Mouse (Mus musculus): ENCODE measurements at regions not wholly inside any gene's neighbourhood (a gene's known extent, or its start where the extent isn't known, plus 50 kb on each side); places are given as distances from the start of the nearest gene placed in this dataset.

DNA sequence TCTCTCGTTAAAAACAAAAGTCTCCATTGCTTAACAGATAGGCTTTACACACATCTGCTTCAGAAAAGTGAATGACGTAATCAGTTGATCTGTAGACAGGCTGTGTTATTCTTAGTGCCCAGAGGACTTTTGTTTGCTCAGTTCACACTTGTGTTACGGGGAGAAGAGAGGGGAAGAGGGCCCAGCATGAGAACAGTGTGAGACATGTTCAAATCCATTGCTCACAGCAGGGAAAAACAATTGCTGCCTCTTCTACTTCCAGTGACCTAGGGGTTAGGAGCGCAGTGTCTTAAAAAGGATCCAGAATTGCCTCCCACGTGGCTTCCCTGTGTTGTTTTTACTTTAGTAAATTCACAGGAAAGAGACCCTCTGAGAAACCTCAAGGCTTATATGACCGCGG lies 243.3 kb upstream of the BC052040 start:
- no peak for TF ChIP-seq CTCF (IDR thresholded peaks at IDR 0.05; ENCODE audit: low read depth, low read length)
- no peak for TF ChIP-seq POLR2A (IDR thresholded peaks at IDR 0.05; ENCODE audit: borderline replicate concordance, low read depth, low read length)
